Comparison of ENCODE assay signal across 28 mouse cellular contexts in the genomic region with DNA sequence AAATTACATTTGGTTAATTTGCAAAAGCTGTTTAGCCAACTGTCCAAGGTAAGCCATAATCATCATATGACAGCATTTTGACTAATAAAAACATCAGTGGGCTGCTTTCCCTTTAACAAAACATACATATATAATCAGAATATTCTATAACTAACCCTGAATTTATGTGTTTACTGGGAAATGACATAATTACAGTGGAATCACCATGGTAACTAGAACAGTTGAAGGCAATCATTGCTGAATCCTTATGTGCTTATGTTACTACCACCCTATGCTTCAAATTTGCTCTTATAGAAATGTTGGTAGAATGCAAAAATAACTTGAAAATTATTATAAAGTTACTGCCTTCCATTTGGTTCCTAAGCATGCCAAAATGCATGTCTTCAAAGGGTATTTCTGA.
"Had no signal": no experiment of that assay in that cellular context is flagged by ENCODE, and none has a peak within 500 bp of the region (broad histone marks: within the 10 kb centered on the region; RNA-seq: fewer than 3 reads in every experiment).

No protein-coding gene starts in this region.

- H3K4me1 ChIP-seq: heart, embryonic 13.5 days; heart, embryonic 15.5 days; hindbrain, embryonic 10.5 days; hindbrain, embryonic 12.5 days; intestine, embryonic 15.5 days; limb, embryonic 13.5 days; limb, embryonic 15.5 days; liver, embryonic 12.5 days had no signal

- H3K4me3 ChIP-seq: heart, adult 2 months; heart, embryonic 13.5 days; heart, embryonic 15.5 days; hindbrain, embryonic 10.5 days; hindbrain, embryonic 12.5 days; intestine, embryonic 15.5 days; limb, embryonic 13.5 days; limb, embryonic 15.5 days; liver, embryonic 12.5 days had no signal

- H3K9ac ChIP-seq: heart, embryonic 13.5 days; heart, embryonic 15.5 days; hindbrain, embryonic 12.5 days; hindbrain, embryonic 14.5 days; intestine, embryonic 15.5 days; limb, embryonic 13.5 days; limb, embryonic 15.5 days; liver, embryonic 12.5 days; liver, embryonic 14.5 days had no signal

- H3K27me3 ChIP-seq: heart, embryonic 13.5 days; heart, embryonic 15.5 days; hindbrain, embryonic 12.5 days; intestine, embryonic 15.5 days; limb, embryonic 13.5 days; limb, embryonic 15.5 days; liver, embryonic 12.5 days had no signal

- ATAC-seq: hindbrain, embryonic 16.5 days; inflammation-experienced regulatory T-cells, adult 6 months; intestine, embryonic 15.5 days; intestine, postnatal 0 days; liver, embryonic 12.5 days had no signal

- H3K36me3 ChIP-seq: heart, embryonic 13.5 days; heart, embryonic 15.5 days; hindbrain, embryonic 10.5 days; hindbrain, embryonic 12.5 days; intestine, embryonic 15.5 days; limb, embryonic 13.5 days; limb, embryonic 15.5 days; liver, embryonic 12.5 days had no signal

- H3K9me3 ChIP-seq: heart, embryonic 13.5 days; heart, embryonic 15.5 days; hindbrain, embryonic 10.5 days; hindbrain, embryonic 12.5 days; intestine, embryonic 15.5 days; limb, embryonic 13.5 days; limb, embryonic 15.5 days; liver, embryonic 12.5 days had no signal

- H3K4me2 ChIP-seq: heart, embryonic 11.5 days; heart, embryonic 13.5 days; heart, embryonic 15.5 days; hindbrain, embryonic 12.5 days; hindbrain, embryonic 14.5 days; intestine, embryonic 15.5 days; limb, embryonic 13.5 days; limb, embryonic 15.5 days; liver, embryonic 12.5 days had no signal

- DNase-seq: gastrocnemius, postnatal 14 days; gastrocnemius, postnatal 36 days; heart, adult 11 months; heart, adult 2 months; heart, postnatal 14 days; heart, postnatal 4 days; kidney, adult 18-20 months; kidney, adult 8-10 months; kidney, postnatal 14 days; kidney, postnatal 36 days; layer of hippocampus, adult 9-11 months; layer of hippocampus, postnatal 36 days; left cerebral cortex, postnatal 4 days had no signal

- H3K27ac ChIP-seq: heart, adult 2 months; heart, embryonic 13.5 days; heart, embryonic 15.5 days; hindbrain, embryonic 10.5 days; hindbrain, embryonic 12.5 days; hindbrain, embryonic 14.5 days; intestine, embryonic 15.5 days; kidney, postnatal 0 days; limb, embryonic 13.5 days; limb, embryonic 15.5 days; liver, embryonic 12.5 days; liver, embryonic 14.5 days had no signal
